Mouse (Mus musculus) forebrain, embryonic 10.5 days (tissue): ENCODE data around the gene Capns1. TPM values are rescaled to one million over a fixed set of nuclear protein-coding genes. Genes with fewer than 3 reads are reported as not detected.

Experiments
- DNase-seq: peaks from one replicate; pipeline ENCODE4 v3.0.0-alpha.2; 2017; ENCODE audit warnings: low spot score; ENCODE audit errors: extremely low spot score
- H3K27ac ChIP-seq: fragments of 300-500 bp; sonication (generic); 2 replicates; pipeline ENCODE4 v1.5.1; 2016; ENCODE audit warnings: mild to moderate bottlenecking
- H3K27me3 ChIP-seq: fragments of 300-500 bp; sonication (generic); 2 replicates; pipeline ENCODE4 v1.6.1; 2016; ENCODE audit warnings: mild to moderate bottlenecking; ENCODE audit not compliant: poor library complexity, severe bottlenecking
- H3K36me3 ChIP-seq: fragments of 300-500 bp; sonication (generic); replicated peaks from 2 replicates; pipeline ENCODE4 v1.6.1; 2016; ENCODE audit warnings: mild to moderate bottlenecking, moderate library complexity
- H3K4me1 ChIP-seq: fragments of 300-500 bp; sonication (generic); 2 replicates; pipeline ENCODE4 v1.6.1; 2016
- H3K4me3 ChIP-seq: fragments of 300-500 bp; sonication (generic); 2 replicates; pipeline ENCODE4 v1.5.1; 2016; ENCODE audit warnings: mild to moderate bottlenecking, moderate library complexity
- H3K9me3 ChIP-seq: fragments of 300-500 bp; sonication (generic); 2 replicates; pipeline ENCODE4 v1.6.1; 2016; ENCODE audit warnings: mild to moderate bottlenecking, moderate library complexity
- WGBS: fragments of 180-500 bp; shearing (Covaris S2); methylation state at CpG from one replicate; pipeline ENCODE4 v1.1.7; 2016; 5-methylcytosine and 5-hydroxymethylcytosine counted together
- polyA plus RNA-seq: library from polyadenylated mRNA; unstranded; fragments of >200 nt; fragmentation: Nextera tagmentation; extraction: Ambion mirVana; gene quantifications from 2 replicates; pipeline ENCODE4 v1.2.1, GENCODE M21; 2016

The Capns1 gene
- polyA plus RNA-seq, 1 experiment from 2014 or later = 51.2 TPM

- WGBS = 83% methylated on average over 5 of the region's 5 CpGs
- no peak for DNase-seq
- H3K27ac ChIP-seq = 0 out of 2 replicates have a peak overlapping the region, but pooled peaks have one; percentile 16
- no peaks in the 10 kb centered on the region for H3K9me3 ChIP-seq
- H3K4me3 ChIP-seq = no peak overlapping the region
- H3K4me1 ChIP-seq = peaks cover 39% of the 10 kb centered on the region
- H3K36me3 ChIP-seq = peaks cover 2% of the 10 kb centered on the region
- H3K27me3 ChIP-seq = no peaks in the 10 kb centered on the region
Observed at GRCm38 (mm10) chr7:30197592-30198129, 950 bp downstream of the Capns1 start.

GRCm38 (mm10) chr7:30196171-30196570 lies 2.4 kb downstream of the Capns1 start:
- H3K36me3 ChIP-seq = peaks cover 17% of the 10 kb centered on the region
- DNase-seq = no peak
- WGBS = 92% methylated on average over 6 of the region's 6 CpGs

GRCm38 (mm10) chr7:30195461-30195860 lies 3.1 kb downstream of the Capns1 start:
- peak overlapping the region; percentile 78 for H3K4me3 ChIP-seq
- WGBS = 77% methylated on average over 6 of the region's 6 CpGs
- peak overlapping the region; percentile 87 for H3K27ac ChIP-seq

More at GRCm38 (mm10) chr7:30196171-30196570, 2.4 kb downstream of the Capns1 start:
- Histone ChIP-seq H3K27me3 (no peaks in the 10 kb centered on the region), H3K9me3 (no peaks in the 10 kb centered on the region), H3K4me3 (no peak overlapping the region), H3K4me1 (peaks cover 43% of the 10 kb centered on the region), H3K27ac (no peak overlapping the region)

GRCm38 (mm10) chr7:30194884-30195283 lies 3.7 kb downstream of the Capns1 start:
- peak; percentile 98 for DNase-seq
- Histone ChIP-seq H3K4me1 (peaks cover 43% of the 10 kb centered on the region), H3K27me3 (no peaks in the 10 kb centered on the region), H3K36me3 (peaks cover 29% of the 10 kb centered on the region), H3K4me3 (peak overlapping the region; percentile 78), H3K27ac (peak overlapping the region; percentile 87), H3K9me3 (no peaks in the 10 kb centered on the region)
- under 1% methylated on average over 28 of the region's 28 CpGs for WGBS

More at GRCm38 (mm10) chr7:30195461-30195860, 3.1 kb downstream of the Capns1 start:
- no peak for DNase-seq
- H3K4me1 ChIP-seq = peaks cover 43% of the 10 kb centered on the region
- no peaks in the 10 kb centered on the region for H3K27me3 ChIP-seq
- H3K36me3 ChIP-seq = peaks cover 24% of the 10 kb centered on the region
- no peaks in the 10 kb centered on the region for H3K9me3 ChIP-seq

- Histone ChIP-seq H3K36me3 (peaks cover 33% of the 10 kb centered on the region), H3K27me3 (no peaks in the 10 kb centered on the region), H3K9me3 (no peaks in the 10 kb centered on the region), H3K4me3 (peak overlapping the region; percentile 78), H3K4me1 (peaks cover 43% of the 10 kb centered on the region), H3K27ac (peak overlapping the region; percentile 87)
- WGBS = 1% methylated on average over 26 of the region's 26 CpGs
- DNase-seq = peak; percentile 30
Observed at GRCm38 (mm10) chr7:30194101-30194831, 4.3 kb downstream of the Capns1 start.

GRCm38 (mm10) chr7:30193581-30194100 lies 5.0 kb downstream of the Capns1 start:
- peak; percentile 86 for DNase-seq
- under 1% methylated on average over 26 of the region's 26 CpGs for WGBS
- Histone ChIP-seq H3K36me3 (peaks cover 39% of the 10 kb centered on the region), H3K27me3 (no peaks in the 10 kb centered on the region), H3K9me3 (no peaks in the 10 kb centered on the region), H3K4me3 (peak overlapping the region; percentile 78), H3K27ac (peak overlapping the region; percentile 87), H3K4me1 (peaks cover 41% of the 10 kb centered on the region)

- peaks cover 46% of the 10 kb centered on the region for H3K36me3 ChIP-seq
- 8% methylated on average over 9 of the region's 9 CpGs for WGBS
- H3K27me3 ChIP-seq = no peaks in the 10 kb centered on the region
- DNase-seq = no peak
- H3K4me1 ChIP-seq = peaks cover 35% of the 10 kb centered on the region
- H3K9me3 ChIP-seq = no peaks in the 10 kb centered on the region
- peak overlapping the region; percentile 87 for H3K27ac ChIP-seq
- peak overlapping the region; percentile 78 for H3K4me3 ChIP-seq
Observed at GRCm38 (mm10) chr7:30193013-30193412, 5.6 kb downstream of the Capns1 start.

GRCm38 (mm10) chr7:30192088-30192487 lies 6.5 kb downstream of the Capns1 start:
- Histone ChIP-seq H3K4me1 (peaks cover 29% of the 10 kb centered on the region), H3K27ac (no peak overlapping the region), H3K4me3 (peak overlapping the region; percentile 78), H3K9me3 (no peaks in the 10 kb centered on the region), H3K27me3 (no peaks in the 10 kb centered on the region), H3K36me3 (peaks cover 55% of the 10 kb centered on the region)
- DNase-seq = no peak
- 89% methylated on average over 12 of the region's 12 CpGs for WGBS

- no peak for DNase-seq
- peaks cover 22% of the 10 kb centered on the region for H3K4me1 ChIP-seq
- H3K4me3 ChIP-seq = no peak overlapping the region
- H3K36me3 ChIP-seq = peaks cover 76% of the 10 kb centered on the region
- H3K27me3 ChIP-seq = no peaks in the 10 kb centered on the region
- H3K9me3 ChIP-seq = no peaks in the 10 kb centered on the region
- WGBS = 91% methylated on average over 4 of the region's 4 CpGs
- no peak overlapping the region for H3K27ac ChIP-seq
Observed at GRCm38 (mm10) chr7:30189116-30189491, 9.5 kb downstream of the Capns1 start.

GRCm38 (mm10) chr7:30188344-30189115 lies 10.1 kb downstream of the Capns1 start:
- 84% methylated on average over 12 of the region's 12 CpGs for WGBS
- Histone ChIP-seq H3K4me3 (no peak overlapping the region), H3K4me1 (peaks cover 24% of the 10 kb centered on the region), H3K9me3 (no peaks in the 10 kb centered on the region), H3K36me3 (peaks cover 76% of the 10 kb centered on the region), H3K27ac (no peak overlapping the region), H3K27me3 (no peaks in the 10 kb centered on the region)
- DNase-seq = no peak

- no peak overlapping the region; the same call in 1 of the 2 replicates for H3K4me3 ChIP-seq
Observed at GRCm38 (mm10) chr7:30184641-30185348, 13.8 kb downstream of the Capns1 start.

GRCm38 (mm10) chr7:30183879-30184289 lies 14.7 kb downstream of the Capns1 start, which contains the start of gene Cox7a1:
Gene Cox7a1, plus strand, starts transcription at chr7:30184144.
- peak; percentile 78 for DNase-seq
- Histone ChIP-seq H3K9me3 (no peaks in the 10 kb centered on the region), H3K4me1 (peaks cover 13% of the 10 kb centered on the region), H3K4me3 (peak within 1 kb of the TSS; percentile 40), H3K27ac (peak within 1 kb of the TSS; percentile 16; the same call in 1 of the 2 replicates), H3K36me3 (peaks cover 40% of the 10 kb centered on the region), H3K27me3 (no peaks in the 10 kb centered on the region)
- WGBS = under 1% methylated on average over 11 of the region's 11 CpGs

More at GRCm38 (mm10) chr7:30184641-30185348, 13.8 kb downstream of the Capns1 start:
- H3K27me3 ChIP-seq = no peaks in the 10 kb centered on the region
- H3K27ac ChIP-seq = no peak overlapping the region
- no peaks in the 10 kb centered on the region for H3K9me3 ChIP-seq
- peaks cover 46% of the 10 kb centered on the region for H3K36me3 ChIP-seq
- H3K4me1 ChIP-seq = peaks cover 13% of the 10 kb centered on the region
- 78% methylated on average over 13 of the region's 13 CpGs for WGBS
- DNase-seq = no peak
